Comparison of ENCODE assay signal across 19 mouse cellular contexts in the genomic region with DNA sequence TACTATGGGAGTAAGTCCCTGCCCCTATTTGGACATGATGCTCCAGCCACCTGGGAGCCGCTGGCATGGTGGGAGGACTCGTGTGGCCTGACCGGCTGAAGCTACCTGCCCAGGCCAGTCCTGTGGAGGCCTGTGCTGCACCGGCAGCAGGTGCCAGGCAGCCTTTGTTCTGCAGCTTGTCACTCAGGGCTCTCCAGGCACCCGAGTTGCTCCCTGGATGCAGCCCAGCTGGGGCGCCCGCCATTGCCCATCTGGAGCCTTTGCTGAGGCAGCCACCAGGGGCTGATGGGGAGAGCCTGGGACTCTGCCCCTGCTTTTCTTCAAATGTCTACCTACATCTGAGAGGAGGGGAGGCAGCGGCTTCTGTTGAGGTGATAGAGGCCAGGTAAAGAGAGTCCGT. TPM values are rescaled to one million over a fixed set of nuclear protein-coding genes. Genes with fewer than 3 reads are reported as not detected.
A peak's percentile ranks its signal among the peaks of the same experiment; 100 is the strongest.
DNase-seq lines count a peak whose midpoint lies in the region; ATAC-seq and TF ChIP-seq lines count a peak whose summit lies in the region.
"Had no signal": no experiment of that assay in that cellular context is flagged by ENCODE, and none has a peak within 500 bp of the region (broad histone marks: within the 10 kb centered on the region; RNA-seq: fewer than 3 reads in every experiment).

No protein-coding gene starts in this region.

- H3K4me1 ChIP-seq in hindbrain, embryonic 12.5 days, result peaks cover 94% of the 10 kb centered on the region

- peak overlapping the region; percentile 3; the same call in 1 of the 2 replicates for H3K4me2 ChIP-seq in hindbrain, embryonic 12.5 days (replicated peaks)
- H3K4me2 ChIP-seq: embryonic facial prominence, embryonic 15.5 days; heart, embryonic 13.5 days; intestine, embryonic 15.5 days; limb, embryonic 13.5 days; liver, embryonic 15.5 days; midbrain, embryonic 12.5 days had no signal

- intact Hi-C loops in heart, postnatal 25 days (cut with DNase I), result no loop called here

- 0 out of 2 replicates have a peak overlapping the region, but pooled peaks have one; percentile 19 for H3K9ac ChIP-seq in hindbrain, embryonic 12.5 days
- H3K9ac ChIP-seq: embryonic facial prominence, embryonic 15.5 days; heart, embryonic 13.5 days; intestine, embryonic 15.5 days; limb, embryonic 13.5 days; liver, embryonic 15.5 days; midbrain, embryonic 12.5 days had no signal

- no peak for ATAC-seq in hindbrain, embryonic 12.5 days (ENCODE audit: low FRiP score)
- ATAC-seq: intestine, embryonic 15.5 days had no signal

- no peaks in the 10 kb centered on the region for H3K27me3 ChIP-seq in hindbrain, embryonic 12.5 days
- H3K27me3 ChIP-seq: embryonic facial prominence, embryonic 15.5 days; intestine, embryonic 15.5 days; midbrain, embryonic 12.5 days had no signal

- H3K9me3 ChIP-seq in hindbrain, embryonic 12.5 days (replicated peaks), result no peaks in the 10 kb centered on the region
- H3K9me3 ChIP-seq: embryonic facial prominence, embryonic 15.5 days; heart, embryonic 13.5 days; intestine, embryonic 15.5 days; limb, embryonic 13.5 days; liver, embryonic 15.5 days; midbrain, embryonic 12.5 days had no signal

- WGBS in hindbrain, embryonic 12.5 days, result 56% methylated on average over 9 of the region's 9 CpGs

- no peak for DNase-seq in layer of hippocampus, adult 2 months (ENCODE audit: low spot score in 2 of 2)
- no peak for DNase-seq in layer of hippocampus, postnatal 10 days (ENCODE audit: low spot score in 2 of 2)
- DNase-seq in retina, embryonic 14.5 days (ENCODE audit: low spot score), result peak; percentile 32
- no peak for DNase-seq in retina, postnatal 1 day
- no peak for DNase-seq in heart, postnatal 25 days (ENCODE audit: low spot score)
- no peak for DNase-seq in gastrocnemius, postnatal 4 days (ENCODE audit: low spot score in 2 of 2)
- no peak for DNase-seq in cerebellum, adult 11-12 months
- DNase-seq: cerebellum, postnatal 10 days; heart, postnatal 36 days; layer of hippocampus, adult 9-11 months; thymus, postnatal 14 days had no signal

- H3K36me3 ChIP-seq in hindbrain, embryonic 12.5 days, result no peaks in the 10 kb centered on the region
- H3K36me3 ChIP-seq: embryonic facial prominence, embryonic 15.5 days; heart, embryonic 13.5 days; intestine, embryonic 15.5 days; limb, embryonic 13.5 days; liver, embryonic 15.5 days had no signal

- H3K4me3 ChIP-seq in layer of hippocampus, adult 2 months, result no peak overlapping the region
- no peak overlapping the region for H3K4me3 ChIP-seq in hindbrain, embryonic 12.5 days
- H3K4me3 ChIP-seq: embryonic facial prominence, embryonic 15.5 days; heart, embryonic 13.5 days; intestine, embryonic 15.5 days; limb, embryonic 13.5 days; liver, embryonic 15.5 days; midbrain, embryonic 12.5 days had no signal

- no peak overlapping the region for H3K27ac ChIP-seq in layer of hippocampus, adult 2 months
- no peak overlapping the region; the same call in 1 of the 2 replicates for H3K27ac ChIP-seq in hindbrain, embryonic 12.5 days
- H3K27ac ChIP-seq: embryonic facial prominence, embryonic 15.5 days; heart, embryonic 13.5 days; intestine, embryonic 15.5 days; limb, embryonic 13.5 days; liver, embryonic 15.5 days; macrophage; midbrain, embryonic 12.5 days had no signal

- peak; percentile 32 for TF ChIP-seq CTCF in layer of hippocampus, adult 2 months (conservative IDR thresholded peaks at IDR 0.05)

RNA-seq across cellular contexts. Expression of a gene that starts 6.3 kb away (rescaled TPM):
- total RNA-seq in layer of hippocampus, adult 2 months (2021), result 10 to 100 TPM; 67.2 to 72.6 TPM
- 100 to 1,000 TPM in 1 of 2 experiments, 10 to 100 TPM in 1; 96.1 to 106 TPM for total RNA-seq in layer of hippocampus, postnatal 10 days (2021)
- polyA plus RNA-seq in hindbrain, embryonic 12.5 days (2016; fragmentation: Nextera tagmentation; extraction: Ambion mirVana), result 12.9 and 13.0 TPM in 2 replicates
- total RNA-seq in heart, postnatal 25 days (2021), result 1 to 10 TPM; 3.0 to 3.6 TPM
- 10 to 100 TPM; 16.0 to 16.4 TPM for total RNA-seq in gastrocnemius, postnatal 4 days (2021)
